Comparison of ENCODE assay signal across 8 mouse cellular contexts in the genomic region with DNA sequence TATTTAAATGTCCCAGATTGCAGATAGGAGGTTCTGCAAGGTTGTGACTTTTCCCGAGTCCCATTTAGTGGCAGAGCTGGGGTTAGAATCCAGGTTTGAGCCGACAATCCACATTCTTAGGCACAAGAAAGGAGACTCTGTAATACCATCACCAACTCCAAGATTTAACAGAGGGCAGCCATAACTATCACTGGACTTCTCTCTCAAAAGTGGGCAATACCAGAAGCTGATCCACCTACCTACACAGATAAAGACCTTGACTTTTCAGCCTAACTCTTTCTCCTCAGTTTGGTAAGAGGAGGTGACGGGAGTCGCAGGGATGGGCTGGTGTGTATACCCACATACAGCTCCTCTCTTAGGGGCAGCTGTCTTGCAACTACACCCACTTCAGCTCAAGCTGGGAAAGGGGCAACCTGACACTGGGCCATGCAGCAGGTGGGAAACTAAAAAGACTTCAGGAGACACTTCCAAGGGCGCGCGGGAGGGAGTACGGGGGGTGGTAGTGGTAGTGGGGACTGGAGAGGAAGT. TPM values are rescaled to one million over a fixed set of nuclear protein-coding genes. Genes with fewer than 3 reads are reported as not detected.
A peak's percentile ranks its signal among the peaks of the same experiment; 100 is the strongest.
DNase-seq lines count a peak whose midpoint lies in the region; ATAC-seq lines count a peak whose summit lies in the region.

No protein-coding gene starts in this region.

- H3K4me3 ChIP-seq in liver, embryonic 11.5 days (ENCODE audit: low read depth, low read length): peak overlapping the region; percentile 64

- H3K27ac ChIP-seq in liver, embryonic 11.5 days (ENCODE audit: low read depth, low read length): peak overlapping the region; percentile 96

- peak; percentile 36 for DNase-seq in embryo, embryonic 10 days (ENCODE audit: low spot score)
- DNase-seq in embryo, embryonic 10.5 days (ENCODE audit: low spot score): no peak
- DNase-seq in ovary, postnatal 36 days (ENCODE audit: low spot score): peak; percentile 7
- no peak for DNase-seq in ovary, postnatal 10 days (ENCODE audit: low spot score)
- DNase-seq in liver, embryonic 11.5 days (ENCODE audit: low spot score): no peak
- DNase-seq in frontal cortex, adult 2 months (ENCODE audit: extremely low spot score in 1 of 2, low spot score in 1 of 2): no peak
- DNase-seq in urinary bladder, adult 2 months (ENCODE audit: low spot score): no peak

- peaks cover 16% of the 10 kb centered on the region for H3K27me3 ChIP-seq in liver, embryonic 11.5 days (replicated peaks; ENCODE audit: control insufficient read depth, insufficient read depth, low read length)

- 19% methylated on average over 8 of the region's 8 CpGs for WGBS in liver, embryonic 11.5 days

- no peaks in the 10 kb centered on the region for H3K9me3 ChIP-seq in liver, embryonic 11.5 days (ENCODE audit: control insufficient read depth, low read length)

- ATAC-seq in liver, embryonic 11.5 days (replicated peaks; ENCODE audit: low FRiP score): no peak
- ATAC-seq in megakaryocyte-erythroid progenitor cell, adult 5-6 weeks (replicated peaks; ENCODE audit: low FRiP score, low TSS enrichment, poor library complexity, severe bottlenecking): no peak

- no peaks in the 10 kb centered on the region for H3K36me3 ChIP-seq in liver, embryonic 11.5 days (ENCODE audit: control insufficient read depth, insufficient read depth, low read length)

- H3K9ac ChIP-seq in liver, embryonic 11.5 days (ENCODE audit: low read depth, low read length): peak overlapping the region; percentile 2; the same call in 1 of the 2 replicates

- H3K4me1 ChIP-seq in liver, embryonic 11.5 days (replicated peaks; ENCODE audit: control insufficient read depth, insufficient read depth, low read length): peaks cover 76% of the 10 kb centered on the region

- H3K4me2 ChIP-seq in liver, embryonic 11.5 days: peak overlapping the region; percentile 93

RNA-seq across cellular contexts. Expression of gene Kdm6b, which starts 3.5 kb away (rescaled TPM):
- 15.4 and 17.4 TPM in 2 replicates for polyA plus RNA-seq in liver, embryonic 11.5 days (2014; fragmentation: Nextera tagmentation; extraction: Ambion mirVana)
- 12.3 and 12.7 TPM in 2 replicates for polyA plus RNA-seq in frontal cortex, adult 2 months (2012; rRNA removed)
- 3.3 and 10.7 TPM in 2 replicates for polyA plus RNA-seq in urinary bladder, adult 2 months (2012; rRNA removed)
- 19.3 and 22.1 TPM in 2 replicates for total RNA-seq in megakaryocyte-erythroid progenitor cell, adult 5-6 weeks (2014; fragmentation: Nextera tagmentation)
- 1.6 and 2.7 TPM in 2 replicates for total RNA-seq in megakaryocyte-erythroid progenitor cell, adult 5-6 weeks (2017)

RNA-seq across cellular contexts. Expression of gene Tmem88, which starts 19.0 kb away (rescaled TPM):
- polyA plus RNA-seq in liver, embryonic 11.5 days (2014; fragmentation: Nextera tagmentation; extraction: Ambion mirVana): 20.4 and 26.2 TPM in 2 replicates
- polyA plus RNA-seq in frontal cortex, adult 2 months (2012; rRNA removed): 4.1 and 4.6 TPM in 2 replicates
- 11.5 and 11.6 TPM in 2 replicates for polyA plus RNA-seq in urinary bladder, adult 2 months (2012; rRNA removed)
- total RNA-seq in megakaryocyte-erythroid progenitor cell, adult 5-6 weeks (2014; fragmentation: Nextera tagmentation): 0.37 TPM in 1 of 2 replicates, not detected in the other
- not detected in 2 replicates for total RNA-seq in megakaryocyte-erythroid progenitor cell, adult 5-6 weeks (2017)

RNA-seq across cellular contexts. Expression of gene Cyb5d1, which starts 21.6 kb away (rescaled TPM):
- polyA plus RNA-seq in liver, embryonic 11.5 days (2014; fragmentation: Nextera tagmentation; extraction: Ambion mirVana): 19.7 and 19.9 TPM in 2 replicates
- polyA plus RNA-seq in frontal cortex, adult 2 months (2012; rRNA removed): 34.2 and 35.7 TPM in 2 replicates
- polyA plus RNA-seq in urinary bladder, adult 2 months (2012; rRNA removed): 43.0 and 48.0 TPM in 2 replicates
- total RNA-seq in megakaryocyte-erythroid progenitor cell, adult 5-6 weeks (2014; fragmentation: Nextera tagmentation): 16.2 and 20.9 TPM in 2 replicates
- total RNA-seq in megakaryocyte-erythroid progenitor cell, adult 5-6 weeks (2017): 36.7 and 41.7 TPM in 2 replicates

RNA-seq across cellular contexts. Expression of gene Naa38, which starts 21.7 kb away (rescaled TPM):
- polyA plus RNA-seq in liver, embryonic 11.5 days (2014; fragmentation: Nextera tagmentation; extraction: Ambion mirVana): 151 and 178 TPM in 2 replicates
- 179 and 182 TPM in 2 replicates for polyA plus RNA-seq in frontal cortex, adult 2 months (2012; rRNA removed)
- 143 and 188 TPM in 2 replicates for polyA plus RNA-seq in urinary bladder, adult 2 months (2012; rRNA removed)
- 161 and 169 TPM in 2 replicates for total RNA-seq in megakaryocyte-erythroid progenitor cell, adult 5-6 weeks (2014; fragmentation: Nextera tagmentation)
- 156 and 170 TPM in 2 replicates for total RNA-seq in megakaryocyte-erythroid progenitor cell, adult 5-6 weeks (2017)

RNA-seq across cellular contexts. Expression of gene Chd3, which starts 47.8 kb away (rescaled TPM):
- polyA plus RNA-seq in liver, embryonic 11.5 days (2014; fragmentation: Nextera tagmentation; extraction: Ambion mirVana): 13.8 and 17.1 TPM in 2 replicates
- polyA plus RNA-seq in frontal cortex, adult 2 months (2012; rRNA removed): 374 and 399 TPM in 2 replicates
- 85.5 and 132 TPM in 2 replicates for polyA plus RNA-seq in urinary bladder, adult 2 months (2012; rRNA removed)
- 45.7 and 57.3 TPM in 2 replicates for total RNA-seq in megakaryocyte-erythroid progenitor cell, adult 5-6 weeks (2014; fragmentation: Nextera tagmentation)
- 21.0 and 49.2 TPM in 2 replicates for total RNA-seq in megakaryocyte-erythroid progenitor cell, adult 5-6 weeks (2017)

Comparison
In these comparisons a context has a peak if more than half of its experiments do, and no peak if none do; other contexts are left out.
1. DNase-seq: peak in embryo, embryonic 10 days (single experiment) and ovary, postnatal 36 days (single experiment); none in embryo, embryonic 10.5 days (single experiment), ovary, postnatal 10 days (single experiment), liver, embryonic 11.5 days (single experiment), frontal cortex, adult 2 months (0 of 2) and urinary bladder, adult 2 months (single experiment).